Mouse (Mus musculus) embryonic facial prominence, embryonic 10.5 days (tissue): ENCODE measurements around the gene Zmynd11. TPM values are rescaled to one million over a fixed set of nuclear protein-coding genes. Genes with fewer than 3 reads are reported as not detected.

Experiments
- DNase-seq: peaks from one replicate; pipeline ENCODE4 v3.0.0-alpha.2; 2017; ENCODE audit warnings: low spot score
- H3K27ac ChIP-seq: fragments of 300-500 bp; sonication (generic); replicated peaks from 2 replicates; pipeline ENCODE4 v1.5.1; 2016; ENCODE audit warnings: mild to moderate bottlenecking
- H3K27me3 ChIP-seq: fragments of 300-500 bp; sonication (generic); replicated peaks from 2 replicates; pipeline ENCODE4 v1.6.1; 2016; ENCODE audit warnings: low read depth, mild to moderate bottlenecking; ENCODE audit not compliant: poor library complexity, severe bottlenecking
- H3K36me3 ChIP-seq: fragments of 300-500 bp; sonication (generic); replicated peaks from 2 replicates; pipeline ENCODE4 v1.6.1; 2016; ENCODE audit warnings: mild to moderate bottlenecking, moderate library complexity
- H3K4me1 ChIP-seq: fragments of 300-500 bp; sonication (generic); 2 replicates; pipeline ENCODE4 v1.6.1; 2016
- H3K4me3 ChIP-seq: fragments of 300-500 bp; sonication (generic); 2 replicates; pipeline ENCODE4 v1.5.1; 2016; ENCODE audit warnings: mild to moderate bottlenecking, moderate library complexity
- H3K9me3 ChIP-seq: fragments of 300-500 bp; sonication (generic); 2 replicates; pipeline ENCODE4 v1.6.1; 2016; ENCODE audit warnings: mild to moderate bottlenecking
- WGBS: fragments of 180-500 bp; shearing (Covaris S2); methylation state at CpG from one replicate; pipeline ENCODE4 v1.1.7; 2016; 5-methylcytosine and 5-hydroxymethylcytosine counted together
- polyA plus RNA-seq: library from polyadenylated mRNA; unstranded; fragments of >200 nt; fragmentation: Nextera tagmentation; extraction: Ambion mirVana; gene quantifications from 2 replicates; pipeline ENCODE4 v1.2.1, GENCODE M21; 2016

Gene Zmynd11
- polyA plus RNA-seq: 102 and 106 TPM in 2 replicates

- no peaks in the 10 kb centered on the region for H3K9me3 ChIP-seq
- peak within 1 kb of the TSS; percentile 100 for H3K27ac ChIP-seq
- H3K27me3 ChIP-seq: no peaks in the 10 kb centered on the region
- WGBS: under 1% methylated on average over 98 of the region's 98 CpGs
- no peaks in the 10 kb centered on the region for H3K36me3 ChIP-seq
- DNase-seq: peak; percentile 77
- H3K4me3 ChIP-seq: peak within 1 kb of the TSS; percentile 96
- H3K4me1 ChIP-seq: peaks cover 60% of the 10 kb centered on the region
Measured at GRCm38 (mm10) chr13:9764646-9765536, at the start of gene Zmynd11. Gene Zmynd11 (minus strand): TSS chr13:9765330.

GRCm38 (mm10) chr13:9795889-9796631 lies 30.9 kb upstream of the Zmynd11 start:
- Histone ChIP-seq H3K27ac (peak overlapping the region; percentile 35), H3K9me3 (no peaks in the 10 kb centered on the region), H3K4me1 (peaks cover 14% of the 10 kb centered on the region), H3K36me3 (no peaks in the 10 kb centered on the region), H3K27me3 (no peaks in the 10 kb centered on the region), H3K4me3 (peak overlapping the region; percentile 51)
- WGBS: 5% methylated on average over 12 of the region's 12 CpGs
- DNase-seq: peak; percentile 56

- Histone ChIP-seq H3K4me3 (no peak overlapping the region), H3K9me3 (no peaks in the 10 kb centered on the region), H3K27me3 (no peaks in the 10 kb centered on the region), H3K36me3 (no peaks in the 10 kb centered on the region), H3K4me1 (no peaks in the 10 kb centered on the region), H3K27ac (no peak overlapping the region)
- WGBS: 76% methylated on average over 3 of the region's 3 CpGs
- DNase-seq: no peak
Measured at GRCm38 (mm10) chr13:9786050-9786449, 20.9 kb upstream of the Zmynd11 start.

GRCm38 (mm10) chr13:9783717-9784116 lies 18.6 kb upstream of the Zmynd11 start:
- 84% methylated on average over 3 of the region's 3 CpGs for WGBS
- no peak for DNase-seq
- Histone ChIP-seq H3K36me3 (no peaks in the 10 kb centered on the region), H3K4me3 (no peak overlapping the region), H3K27ac (no peak overlapping the region), H3K27me3 (no peaks in the 10 kb centered on the region), H3K9me3 (no peaks in the 10 kb centered on the region), H3K4me1 (no peaks in the 10 kb centered on the region)

GRCm38 (mm10) chr13:9775901-9776300 lies 10.8 kb upstream of the Zmynd11 start:
- WGBS: 43% methylated on average over 5 of the region's 5 CpGs
- no peaks in the 10 kb centered on the region for H3K36me3 ChIP-seq
- H3K4me3 ChIP-seq: no peak overlapping the region
- no peaks in the 10 kb centered on the region for H3K4me1 ChIP-seq
- no peaks in the 10 kb centered on the region for H3K9me3 ChIP-seq
- no peak overlapping the region for H3K27ac ChIP-seq
- no peak for DNase-seq
- no peaks in the 10 kb centered on the region for H3K27me3 ChIP-seq

- Histone ChIP-seq H3K36me3 (no peaks in the 10 kb centered on the region), H3K9me3 (no peaks in the 10 kb centered on the region), H3K4me1 (0 out of 2 replicates have a peak, but pooled peaks cover 2% of the 10 kb centered on the region), H3K27ac (no peak overlapping the region), H3K27me3 (no peaks in the 10 kb centered on the region), H3K4me3 (no peak overlapping the region)
- no peak for DNase-seq
Measured at GRCm38 (mm10) chr13:9774077-9774476, 8.9 kb upstream of the Zmynd11 start.

GRCm38 (mm10) chr13:9767279-9767678 lies 2.1 kb upstream of the Zmynd11 start:
- Histone ChIP-seq H3K27me3 (no peaks in the 10 kb centered on the region), H3K4me1 (peaks cover 38% of the 10 kb centered on the region), H3K9me3 (no peaks in the 10 kb centered on the region), H3K36me3 (no peaks in the 10 kb centered on the region), H3K4me3 (no peak overlapping the region), H3K27ac (no peak overlapping the region)
- 36% methylated on average over 5 of the region's 5 CpGs for WGBS
- no peak for DNase-seq

GRCm38 (mm10) chr13:9766497-9766896 lies 1.4 kb upstream of the Zmynd11 start:
- 58% methylated on average over 1 of the region's 1 CpGs for WGBS
- Histone ChIP-seq H3K9me3 (no peaks in the 10 kb centered on the region), H3K36me3 (no peaks in the 10 kb centered on the region), H3K27me3 (no peaks in the 10 kb centered on the region), H3K4me3 (peak overlapping the region; percentile 96; the same call in 1 of the 2 replicates), H3K27ac (no peak overlapping the region), H3K4me1 (peaks cover 46% of the 10 kb centered on the region)
- DNase-seq: peak; percentile 16

GRCm38 (mm10) chr13:9765537-9765851 lies 364 bp upstream of the Zmynd11 start:
- no peak for DNase-seq
- H3K4me1 ChIP-seq: peaks cover 54% of the 10 kb centered on the region
- no peaks in the 10 kb centered on the region for H3K27me3 ChIP-seq
- no peaks in the 10 kb centered on the region for H3K9me3 ChIP-seq
- WGBS: 13% methylated on average over 4 of the region's 4 CpGs
- H3K36me3 ChIP-seq: no peaks in the 10 kb centered on the region
- H3K27ac ChIP-seq: peak overlapping the region; percentile 100
- peak overlapping the region; percentile 96 for H3K4me3 ChIP-seq

- H3K4me1 ChIP-seq: peaks cover 58% of the 10 kb centered on the region
- DNase-seq: peak; percentile 78
Measured at GRCm38 (mm10) chr13:9763828-9764645, 1.1 kb downstream of the Zmynd11 start.

GRCm38 (mm10) chr13:9763100-9763827 lies 1.9 kb downstream of the Zmynd11 start:
- Histone ChIP-seq H3K36me3 (no peaks in the 10 kb centered on the region), H3K27me3 (no peaks in the 10 kb centered on the region), H3K27ac (peak overlapping the region; percentile 100), H3K4me3 (peak overlapping the region; percentile 96), H3K9me3 (no peaks in the 10 kb centered on the region), H3K4me1 (peaks cover 63% of the 10 kb centered on the region)
- WGBS: 5% methylated on average over 21 of the region's 21 CpGs
- DNase-seq: no peak

More at GRCm38 (mm10) chr13:9763828-9764645, 1.1 kb downstream of the Zmynd11 start:
- Histone ChIP-seq H3K27me3 (no peaks in the 10 kb centered on the region), H3K36me3 (no peaks in the 10 kb centered on the region), H3K9me3 (no peaks in the 10 kb centered on the region), H3K4me3 (peak overlapping the region; percentile 96), H3K27ac (peak overlapping the region; percentile 100)
- 1% methylated on average over 110 of the region's 111 CpGs for WGBS
